Mouse (Mus musculus) c-Kit-positive CD71-positive TER-119-positive erythroid progenitor cells, embryonic 14.5 days (primary cell): Measurements from ENCODE around the gene Gramd4.

Source experiments
- DNase-seq: peaks from one replicate; pipeline ENCODE4 v3.0.0-alpha.2; 2013; ENCODE audit warnings: low spot score

The Gramd4 gene

GRCm38 (mm10) chr15:86183484-86183883 is 126.0 kb downstream of the Gramd4 start:
- DNase-seq, result no peak

GRCm38 (mm10) chr15:86184071-86184470 is 126.6 kb downstream of the Gramd4 start:
- DNase-seq, result no peak

GRCm38 (mm10) chr15:86184851-86185688 is 127.6 kb downstream of the Gramd4 start:
- DNase-seq, result no peak

GRCm38 (mm10) chr15:86185689-86186569 is 128.4 kb downstream of the Gramd4 start, which contains the start of gene Cerk:
Gene Cerk, minus strand, starts transcription at chr15:86186141.
- DNase-seq, result no peak

- DNase-seq, result no peak
Observed at GRCm38 (mm10) chr15:86186686-86187085, 129.2 kb downstream of the Gramd4 start.
